Mouse (Mus musculus) lung, adult 2 months (tissue): Measurements from ENCODE around the gene Hip1r.

ENCODE experiments used
- CTCF ChIP-seq: fragments of 200-500 bp; IDR thresholded peaks from 2 replicates; pipeline ENCODE4 v1.5.1; 2011; ENCODE audit warnings: mild to moderate bottlenecking, low read length, control low read depth; ENCODE audit not compliant: insufficient read depth
- POLR2A ChIP-seq: fragments of 200-500 bp; IDR thresholded peaks from 2 replicates; pipeline ENCODE4 v1.6.1; 2011; ENCODE audit warnings: low read depth, mild to moderate bottlenecking, control low read depth, low read length, borderline replicate concordance; ENCODE audit errors: extremely low read depth

DNA sequence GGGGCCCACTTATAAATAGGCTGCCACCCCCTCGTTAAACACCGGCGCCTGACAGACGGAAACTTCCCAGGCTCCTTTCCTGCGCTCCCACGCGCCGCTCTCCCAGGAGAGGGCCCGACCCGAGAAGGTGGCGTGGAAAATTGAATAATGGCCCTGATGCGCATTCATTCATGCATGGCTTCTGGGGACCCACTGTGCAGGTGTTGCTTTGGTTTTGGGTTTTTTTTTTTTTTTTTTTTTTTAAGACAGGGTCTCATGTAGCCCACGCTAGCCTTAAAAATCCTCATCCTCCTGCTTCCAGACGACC, 704 bp downstream of the Hip1r start:
- TF ChIP-seq POLR2A = no peak
- TF ChIP-seq CTCF = no peak
